Mouse (Mus musculus) testis, adult 2 months (tissue): ENCODE measurements around the gene Zdhhc14. TPM values are rescaled to one million over a fixed set of nuclear protein-coding genes. Genes with fewer than 3 reads are reported as not detected.

Experiments used
- H3K27ac ChIP-seq: fragments of 200-500 bp; 2 replicates; pipeline ENCODE4 v1.5.1; 2012; ENCODE audit warnings: low read depth, low read length; ENCODE audit not compliant: control insufficient read depth, insufficient read depth
- H3K27me3 ChIP-seq: fragments of 200-500 bp; 2 replicates; pipeline ENCODE4 v1.6.1; 2012; ENCODE audit warnings: mild to moderate bottlenecking, low read length, moderate library complexity; ENCODE audit not compliant: control insufficient read depth, insufficient read depth
- H3K36me3 ChIP-seq: fragments of 200-500 bp; 2 replicates; pipeline ENCODE4 v1.6.1; 2012; ENCODE audit warnings: mild to moderate bottlenecking, low read length; ENCODE audit not compliant: control insufficient read depth, insufficient read depth
- H3K4me1 ChIP-seq: fragments of 200-500 bp; 2 replicates; pipeline ENCODE4 v1.6.1; 2012; ENCODE audit warnings: low read length; ENCODE audit not compliant: control insufficient read depth, insufficient read depth
- H3K4me3 ChIP-seq: fragments of 200-500 bp; 2 replicates; pipeline ENCODE4 v1.5.1; 2012; ENCODE audit warnings: low read depth, mild to moderate bottlenecking, low read length, moderate library complexity, mixed read lengths; ENCODE audit not compliant: control insufficient read depth
- CTCF ChIP-seq: fragments of 200-500 bp; IDR thresholded peaks from 2 replicates; pipeline ENCODE4 v1.5.1; 2012; ENCODE audit warnings: low read depth, mild to moderate bottlenecking, inconsistent platforms, low read length, moderate library complexity; ENCODE audit not compliant: control insufficient read depth, insufficient read depth, insufficient replicate concordance
- POLR2A ChIP-seq: fragments of 200-500 bp; IDR thresholded peaks from 2 replicates; pipeline ENCODE4 v1.6.1; 2012; ENCODE audit warnings: low read depth, mild to moderate bottlenecking, inconsistent platforms, low read length, moderate library complexity; ENCODE audit not compliant: control insufficient read depth
- polyA plus RNA-seq: library from polyadenylated mRNA; depleted of rRNA; stranded (reverse); fragments of >200 nt; gene quantifications from 2 replicates; pipeline ENCODE4 v1.2.3, GENCODE M21; 2012

Zdhhc14 gene
- polyA plus RNA-seq, 1 experiment = 3.9 TPM

GRCm38 (mm10) chr17:5747539-5748500 lies 255.5 kb downstream of the Zdhhc14 start:
- peaks cover 3% of the 10 kb centered on the region for H3K4me1 ChIP-seq
- no peak for TF ChIP-seq POLR2A
- H3K27ac ChIP-seq = no peak overlapping the region

GRCm38 (mm10) chr17:5748501-5748894 lies 256.1 kb downstream of the Zdhhc14 start:
- Histone ChIP-seq H3K4me1 (peaks cover 5% of the 10 kb centered on the region), H3K36me3 (no peaks in the 10 kb centered on the region), H3K27ac (no peak overlapping the region), H3K27me3 (no peaks in the 10 kb centered on the region), H3K4me3 (no peak overlapping the region)
- TF ChIP-seq POLR2A (no peak), CTCF (no peak)

More at GRCm38 (mm10) chr17:5747539-5748500, 255.5 kb downstream of the Zdhhc14 start:
- Histone ChIP-seq H3K36me3 (no peaks in the 10 kb centered on the region), H3K4me3 (no peak overlapping the region), H3K27me3 (no peaks in the 10 kb centered on the region)

GRCm38 (mm10) chr17:5750278-5750677 lies 257.9 kb downstream of the Zdhhc14 start:
- H3K27ac ChIP-seq = no peak overlapping the region

GRCm38 (mm10) chr17:5751066-5751465 lies 258.7 kb downstream of the Zdhhc14 start:
- no peak for TF ChIP-seq POLR2A
- TF ChIP-seq CTCF = no peak

More at GRCm38 (mm10) chr17:5750278-5750677, 257.9 kb downstream of the Zdhhc14 start:
- Histone ChIP-seq H3K36me3 (no peaks in the 10 kb centered on the region), H3K4me1 (peaks cover 6% of the 10 kb centered on the region), H3K4me3 (no peak overlapping the region), H3K27me3 (no peaks in the 10 kb centered on the region)
- TF ChIP-seq CTCF (no peak), POLR2A (no peak)

GRCm38 (mm10) chr17:5752322-5752715 lies 260.0 kb downstream of the Zdhhc14 start:
- H3K27me3 ChIP-seq = no peaks in the 10 kb centered on the region
- no peaks in the 10 kb centered on the region for H3K36me3 ChIP-seq
- no peak overlapping the region for H3K4me3 ChIP-seq
- TF ChIP-seq CTCF (no peak), POLR2A (no peak)
- H3K27ac ChIP-seq = no peak overlapping the region
- H3K4me1 ChIP-seq = peaks cover 6% of the 10 kb centered on the region

More at GRCm38 (mm10) chr17:5751066-5751465, 258.7 kb downstream of the Zdhhc14 start:
- Histone ChIP-seq H3K27ac (no peak overlapping the region), H3K4me3 (no peak overlapping the region), H3K27me3 (no peaks in the 10 kb centered on the region), H3K4me1 (peaks cover 6% of the 10 kb centered on the region), H3K36me3 (no peaks in the 10 kb centered on the region)

- peaks cover 6% of the 10 kb centered on the region for H3K4me1 ChIP-seq
- no peaks in the 10 kb centered on the region for H3K27me3 ChIP-seq
- no peak overlapping the region for H3K27ac ChIP-seq
- no peaks in the 10 kb centered on the region for H3K36me3 ChIP-seq
- TF ChIP-seq CTCF (peak; percentile 93), POLR2A (no peak)
- H3K4me3 ChIP-seq = peak overlapping the region; percentile 10; the same call in 1 of the 2 replicates
Measured at GRCm38 (mm10) chr17:5752716-5753585, 260.6 kb downstream of the Zdhhc14 start.

GRCm38 (mm10) chr17:5755489-5755888 lies 263.1 kb downstream of the Zdhhc14 start:
- Histone ChIP-seq H3K4me3 (no peak overlapping the region), H3K27me3 (no peaks in the 10 kb centered on the region), H3K4me1 (peaks cover 6% of the 10 kb centered on the region), H3K36me3 (no peaks in the 10 kb centered on the region), H3K27ac (no peak overlapping the region)
- no peak for TF ChIP-seq CTCF
- no peak for TF ChIP-seq POLR2A
